Mouse (Mus musculus) left cerebral cortex, postnatal 25 days (tissue): ENCODE results near the gene Usp32. TPM values are rescaled to one million over a fixed set of nuclear protein-coding genes. Genes with fewer than 3 reads are reported as not detected.

Experiments
- DNase-seq, 2 experiments: peaks; one replicate each; pipeline ENCODE4 v3.0.0; 2022; ENCODE audit warnings: low spot score in 2 of 2, mixed read lengths in 1 of 2
- intact Hi-C: fragments of 180-260 bp; cut with DNase I; formaldehyde crosslinking; loops from one replicate; pipeline ENCODE4 v1.15.1; 2025
- total RNA-seq, 2 experiments: library from RNA; stranded (reverse); gene quantifications; 2 replicates each; pipeline ENCODE4 v1.2.3; 2021

The Usp32 gene
- total RNA-seq, 2 experiments from 2014 or later, result 115 to 120 TPM

GRCm38 (mm10) chr11:84995241-84995640, 144.7 kb downstream of the Usp32 start:
- intact Hi-C loops, result no loop called here
- DNase-seq, result no peak

- intact Hi-C loops, result no loop called here
- no peak for DNase-seq
These were observed 147.0 kb downstream of the Usp32 start for GRCm38 (mm10) chr11:84992996-84993395.

GRCm38 (mm10) chr11:84988341-84988919, 151.5 kb downstream of the Usp32 start:
- peak; percentile 21 to 82 for DNase-seq
- intact Hi-C loops, result no loop called here

GRCm38 (mm10) chr11:84985421-84985820, 154.5 kb downstream of the Usp32 start:
- intact Hi-C loops, result no loop called here
- DNase-seq, result no peak

- intact Hi-C loops, result no loop called here
- DNase-seq, result no peak
These were observed 159.3 kb downstream of the Usp32 start for GRCm38 (mm10) chr11:84980697-84981096.

GRCm38 (mm10) chr11:84979351-84979750, 160.6 kb downstream of the Usp32 start:
- intact Hi-C loops, result no loop called here
- DNase-seq, result no peak

GRCm38 (mm10) chr11:84978113-84978512, 161.8 kb downstream of the Usp32 start:
- intact Hi-C loops, result loop anchor here (1.0 kb wide), 1 partner anchor 60 kb away; no protein-coding TSS in a partner anchor
- DNase-seq, result no peak

GRCm38 (mm10) chr11:84977385-84977952, 162.5 kb downstream of the Usp32 start:
- no peak for DNase-seq
- intact Hi-C loops, result no loop called here

GRCm38 (mm10) chr11:84976706-84977105, 163.3 kb downstream of the Usp32 start:
- intact Hi-C loops, result no loop called here
- no peak for DNase-seq

- intact Hi-C loops, result no loop called here
- no peak for DNase-seq
These were observed 165.4 kb downstream of the Usp32 start for GRCm38 (mm10) chr11:84974582-84974981.

- intact Hi-C loops, result no loop called here
- no peak for DNase-seq
These were observed 166.3 kb downstream of the Usp32 start for GRCm38 (mm10) chr11:84973661-84974060.

- intact Hi-C loops, result no loop called here
These were observed 167.9 kb downstream of the Usp32 start for GRCm38 (mm10) chr11:84972067-84972466.

GRCm38 (mm10) chr11:84968775-84969174, 171.2 kb downstream of the Usp32 start:
- intact Hi-C loops, result no loop called here
- peak in 1 of 2 experiments; percentile 62 for DNase-seq

More at GRCm38 (mm10) chr11:84972067-84972466, 167.9 kb downstream of the Usp32 start:
- no peak for DNase-seq

- no peak for DNase-seq
- intact Hi-C loops, result no loop called here
These were observed 171.7 kb downstream of the Usp32 start for GRCm38 (mm10) chr11:84968309-84968708.

GRCm38 (mm10) chr11:84967113-84967512, 172.8 kb downstream of the Usp32 start:
- intact Hi-C loops, result no loop called here
- no peak for DNase-seq

GRCm38 (mm10) chr11:84966696-84967095, 173.3 kb downstream of the Usp32 start:
- intact Hi-C loops, result no loop called here

GRCm38 (mm10) chr11:84963556-84963955, 176.4 kb downstream of the Usp32 start:
- no peak for DNase-seq
- intact Hi-C loops, result no loop called here

More at GRCm38 (mm10) chr11:84966696-84967095, 173.3 kb downstream of the Usp32 start:
- DNase-seq, result no peak

GRCm38 (mm10) chr11:84962536-84962935, 177.4 kb downstream of the Usp32 start:
- DNase-seq, result no peak
- intact Hi-C loops, result no loop called here

- intact Hi-C loops, result no loop called here
- DNase-seq, result no peak
These were observed 178.4 kb downstream of the Usp32 start for GRCm38 (mm10) chr11:84961571-84961970.

GRCm38 (mm10) chr11:84960780-84961179, 179.2 kb downstream of the Usp32 start:
- DNase-seq, result no peak
- intact Hi-C loops, result no loop called here

GRCm38 (mm10) chr11:84960291-84960690, 179.7 kb downstream of the Usp32 start:
- intact Hi-C loops, result no loop called here
- no peak for DNase-seq
